28 mouse cellular contexts compared by ENCODE assay signal in the genomic region with DNA sequence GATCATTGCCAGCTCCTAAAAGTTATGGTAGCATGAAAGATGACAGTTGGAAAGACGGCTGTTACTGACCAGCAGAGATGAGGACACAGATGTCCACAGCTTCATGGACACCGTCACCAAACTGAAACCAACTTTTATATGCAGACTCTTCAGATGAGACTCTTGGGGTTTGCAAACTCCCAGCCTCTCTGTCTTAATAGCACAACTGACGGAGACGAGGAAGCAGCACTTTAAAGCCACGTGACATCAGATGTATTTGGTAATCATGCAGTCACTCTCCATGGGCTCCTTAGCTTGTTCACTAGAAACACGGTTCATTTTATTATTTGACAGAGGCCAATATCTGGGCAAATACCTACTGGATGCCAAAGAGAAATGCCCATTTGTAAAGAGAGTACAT. TPM values are rescaled to one million over a fixed set of nuclear protein-coding genes. Genes with fewer than 3 reads are reported as not detected.
DNase-seq lines count a peak whose midpoint lies in the region; ATAC-seq and TF ChIP-seq lines count a peak whose summit lies in the region.
"Had no signal": no experiment of that assay in that cellular context is flagged by ENCODE, and none has a peak within 500 bp of the region (broad histone marks: within the 10 kb centered on the region; RNA-seq: fewer than 3 reads in every experiment).

No protein-coding gene starts in this region.

- no peaks in the 10 kb centered on the region for H3K27me3 ChIP-seq in heart, embryonic 10.5 days (ENCODE audit: insufficient read depth, poor library complexity, severe bottlenecking)
- no peaks in the 10 kb centered on the region for H3K27me3 ChIP-seq in intestine, embryonic 14.5 days (replicated peaks; ENCODE audit: control insufficient read depth, insufficient read depth, low read length)
- no peaks in the 10 kb centered on the region for H3K27me3 ChIP-seq in intestine, postnatal 0 days (replicated peaks; ENCODE audit: control insufficient read depth, insufficient read depth, low read length)
- H3K27me3 ChIP-seq in limb, embryonic 10.5 days (ENCODE audit: low read depth, poor library complexity, severe bottlenecking), result no peaks in the 10 kb centered on the region
- H3K27me3 ChIP-seq: CH12.LX, Patski had no signal

- H3K9me3 ChIP-seq in heart, embryonic 10.5 days, result no peaks in the 10 kb centered on the region
- no peaks in the 10 kb centered on the region for H3K9me3 ChIP-seq in intestine, embryonic 14.5 days (ENCODE audit: control insufficient read depth, low read length)
- H3K9me3 ChIP-seq in intestine, postnatal 0 days (ENCODE audit: control insufficient read depth), result no peaks in the 10 kb centered on the region
- no peaks in the 10 kb centered on the region for H3K9me3 ChIP-seq in limb, embryonic 10.5 days (replicated peaks)

- no peak for ATAC-seq in intestine, embryonic 14.5 days (replicated peaks; ENCODE audit: low FRiP score, low TSS enrichment, low read depth)
- no peak for ATAC-seq in intestine, postnatal 0 days
- peak; percentile 59; the same call in 1 of the 2 replicates for ATAC-seq in granulocyte monocyte progenitor cell, adult 5-6 weeks (replicated peaks; ENCODE audit: poor library complexity, severe bottlenecking)
- ATAC-seq in frontal cortex, adult (ENCODE audit: low TSS enrichment), result no peak
- ATAC-seq: activated CD4-positive, CD25-positive, alpha-beta regulatory T cell, adult 4 months; CD4-positive, CD25-positive, alpha-beta regulatory T cell, adult 4 months; Patski had no signal

- intact Hi-C loops in heart, postnatal 36 days (cut with DNase I), result no loop called here

- H3K4me2 ChIP-seq in intestine, embryonic 14.5 days (ENCODE audit: low read length), result no peak overlapping the region
- no peak overlapping the region for H3K4me2 ChIP-seq in intestine, postnatal 0 days (replicated peaks; ENCODE audit: low read depth)

- no peaks in the 10 kb centered on the region for H3K4me1 ChIP-seq in heart, embryonic 10.5 days
- H3K4me1 ChIP-seq in intestine, embryonic 14.5 days (replicated peaks; ENCODE audit: control insufficient read depth, insufficient read depth, low read length), result 0 out of 2 replicates have a peak, but pooled peaks cover 6% of the 10 kb centered on the region
- no peaks in the 10 kb centered on the region for H3K4me1 ChIP-seq in intestine, postnatal 0 days (replicated peaks; ENCODE audit: control insufficient read depth, insufficient read depth, low read length)
- H3K4me1 ChIP-seq in limb, embryonic 10.5 days, result no peaks in the 10 kb centered on the region; the same call in 1 of the 2 replicates

- no peak overlapping the region for H3K4me3 ChIP-seq in heart, embryonic 10.5 days
- no peak overlapping the region for H3K4me3 ChIP-seq in intestine, embryonic 14.5 days (ENCODE audit: low read depth, low read length)
- no peak overlapping the region for H3K4me3 ChIP-seq in intestine, postnatal 0 days (ENCODE audit: low read depth, low read length)
- no peak overlapping the region for H3K4me3 ChIP-seq in limb, embryonic 10.5 days

- no peak overlapping the region for H3K9ac ChIP-seq in intestine, embryonic 14.5 days (ENCODE audit: low read length)
- no peak overlapping the region for H3K9ac ChIP-seq in intestine, postnatal 0 days (ENCODE audit: low read depth, low read length)

- peak; percentile 52 for DNase-seq in heart, embryonic 10.5 days (ENCODE audit: low spot score)
- no peak for DNase-seq in heart, postnatal 36 days
- DNase-seq in intestine, embryonic 14.5 days (ENCODE audit: low spot score), result peak; percentile 12
- peak; percentile 8 for DNase-seq in gonadal fat pad, adult 2 months (ENCODE audit: low read depth)
- DNase-seq in limb, embryonic 10.5 days (ENCODE audit: low spot score), result no peak
- DNase-seq: adrenal gland, adult 2 months; adrenal gland, adult 8-10 months; adrenal gland, postnatal 10 days; adrenal gland, postnatal 14 days; adrenal gland, postnatal 25 days; adrenal gland, postnatal 36 days; B cell, adult 2 months; cerebellum, adult 11 months; cerebellum, adult 11-12 months had no signal

- H3K36me3 ChIP-seq in heart, embryonic 10.5 days, result peaks cover 69% of the 10 kb centered on the region
- peaks cover 49% of the 10 kb centered on the region for H3K36me3 ChIP-seq in intestine, embryonic 14.5 days (ENCODE audit: control insufficient read depth, insufficient read depth, low read length)
- H3K36me3 ChIP-seq in intestine, postnatal 0 days (ENCODE audit: control insufficient read depth, insufficient read depth), result peaks cover 24% of the 10 kb centered on the region
- H3K36me3 ChIP-seq in limb, embryonic 10.5 days, result peaks cover 74% of the 10 kb centered on the region

- H3K27ac ChIP-seq in heart, embryonic 10.5 days, result no peak overlapping the region
- no peak overlapping the region for H3K27ac ChIP-seq in intestine, embryonic 14.5 days (ENCODE audit: low read depth)
- H3K27ac ChIP-seq in intestine, postnatal 0 days (ENCODE audit: low read depth, low read length), result no peak overlapping the region
- no peak overlapping the region for H3K27ac ChIP-seq in limb, embryonic 10.5 days

- no peak for TF ChIP-seq CTCF in intestine, postnatal 0 days (IDR thresholded peaks at IDR 0.05; ENCODE audit: low read depth)

- 90% methylated on average over 6 of the region's 6 CpGs for WGBS in heart, embryonic 10.5 days
- 94% methylated on average over 6 of the region's 6 CpGs for WGBS in intestine, embryonic 14.5 days
- 86% methylated on average over 6 of the region's 6 CpGs for WGBS in intestine, postnatal 0 days
- WGBS in limb, embryonic 10.5 days, result 94% methylated on average over 6 of the region's 6 CpGs

RNA-seq across cellular contexts. Expression of gene Gm10135, which starts 1.5 kb away (rescaled TPM):
- not detected in 2 replicates for polyA plus RNA-seq in heart, embryonic 10.5 days (2016; fragmentation: Nextera tagmentation; extraction: Ambion mirVana)
- total RNA-seq in heart, postnatal 36 days (2021), result not detected
- not detected in 2 replicates for polyA plus RNA-seq in intestine, embryonic 14.5 days (2014; fragmentation: Nextera tagmentation; extraction: Ambion mirVana)
- not detected in 2 replicates for polyA plus RNA-seq in intestine, postnatal 0 days (2015; fragmentation: Nextera tagmentation; extraction: Ambion mirVana)
- polyA plus RNA-seq in gonadal fat pad, adult 2 months (2012; rRNA removed), result not detected in 2 replicates
- not detected in 2 replicates for total RNA-seq in granulocyte monocyte progenitor cell, adult 5-6 weeks (2014; fragmentation: Nextera tagmentation)
- not detected in 2 replicates for total RNA-seq in granulocyte monocyte progenitor cell, adult 5-6 weeks (2017)
- not detected in 2 replicates for polyA plus RNA-seq in limb, embryonic 10.5 days (2016; fragmentation: Nextera tagmentation; extraction: Ambion mirVana)
- total RNA-seq: adrenal gland, adult 18-20 months; adrenal gland, adult 2 months; adrenal gland, adult 8-10 months; adrenal gland, postnatal 10 days; adrenal gland, postnatal 14 days; adrenal gland, postnatal 25 days; adrenal gland, postnatal 36 days; adrenal gland, postnatal 4 days; CH12.LX; ES-E14; G1E had no signal
- polyA plus RNA-seq: activated CD4-positive, CD25-positive, alpha-beta regulatory T cell, adult 4 months; adrenal gland, adult 2 months; brain, embryonic 14.5 days; C2C12; CD4-positive, CD25-positive, alpha-beta regulatory T cell, adult 4 months; G1E; Patski had no signal

RNA-seq across cellular contexts. Expression of gene Slc10a4, which starts 30.7 kb away (rescaled TPM):
- polyA plus RNA-seq in heart, embryonic 10.5 days (2016; fragmentation: Nextera tagmentation; extraction: Ambion mirVana), result 0.14 and 0.30 TPM in 2 replicates
- total RNA-seq in heart, postnatal 36 days (2021), result under 1 TPM in 1 of 2 experiments, not detected in 1; 0.28 TPM
- polyA plus RNA-seq in intestine, embryonic 14.5 days (2014; fragmentation: Nextera tagmentation; extraction: Ambion mirVana), result 15.4 and 18.7 TPM in 2 replicates
- 5.1 and 6.3 TPM in 2 replicates for polyA plus RNA-seq in intestine, postnatal 0 days (2015; fragmentation: Nextera tagmentation; extraction: Ambion mirVana)
- polyA plus RNA-seq in gonadal fat pad, adult 2 months (2012; rRNA removed), result 0.14 and 0.15 TPM in 2 replicates
- not detected in 2 replicates for total RNA-seq in granulocyte monocyte progenitor cell, adult 5-6 weeks (2014; fragmentation: Nextera tagmentation)
- total RNA-seq in granulocyte monocyte progenitor cell, adult 5-6 weeks (2017), result not detected in 2 replicates
- polyA plus RNA-seq in limb, embryonic 10.5 days (2016; fragmentation: Nextera tagmentation; extraction: Ambion mirVana), result 0.13 and 0.79 TPM in 2 replicates
- total RNA-seq: CH12.LX, MEL had no signal
- polyA plus RNA-seq: activated CD4-positive, CD25-positive, alpha-beta regulatory T cell, adult 4 months; C2C12; CD4-positive, CD25-positive, alpha-beta regulatory T cell, adult 4 months; G1E; Patski had no signal

Comparison
In these comparisons a context has a peak if more than half of its experiments do, and no peak if none do; other contexts are left out.
1. DNase-seq: peak in heart, embryonic 10.5 days (single experiment), intestine, embryonic 14.5 days (single experiment) and gonadal fat pad, adult 2 months (single experiment); none in heart, postnatal 36 days (0 of 2) and limb, embryonic 10.5 days (single experiment).